Mouse (Mus musculus) left cerebral cortex, adult 11 months (tissue): ENCODE results near the gene Bri3.

Experiments used
- DNase-seq: peaks from one replicate; pipeline ENCODE4 v3.0.0; 2022; ENCODE audit warnings: low spot score

The Bri3 gene

GRCm38 (mm10) chr5:144431481-144431880 lies 187.2 kb downstream of the Bri3 start:
- DNase-seq, result no peak

GRCm38 (mm10) chr5:144439286-144440040 lies 195.2 kb downstream of the Bri3 start:
- DNase-seq, result no peak

- DNase-seq, result no peak
Observed at GRCm38 (mm10) chr5:144441831-144442271, 197.6 kb downstream of the Bri3 start.

- DNase-seq, result no peak
Observed at GRCm38 (mm10) chr5:144446475-144447225, 202.4 kb downstream of the Bri3 start.

GRCm38 (mm10) chr5:144447226-144447616 lies 203.0 kb downstream of the Bri3 start:
- no peak for DNase-seq

GRCm38 (mm10) chr5:144447975-144448374 lies 203.7 kb downstream of the Bri3 start:
- DNase-seq, result no peak

DNA sequence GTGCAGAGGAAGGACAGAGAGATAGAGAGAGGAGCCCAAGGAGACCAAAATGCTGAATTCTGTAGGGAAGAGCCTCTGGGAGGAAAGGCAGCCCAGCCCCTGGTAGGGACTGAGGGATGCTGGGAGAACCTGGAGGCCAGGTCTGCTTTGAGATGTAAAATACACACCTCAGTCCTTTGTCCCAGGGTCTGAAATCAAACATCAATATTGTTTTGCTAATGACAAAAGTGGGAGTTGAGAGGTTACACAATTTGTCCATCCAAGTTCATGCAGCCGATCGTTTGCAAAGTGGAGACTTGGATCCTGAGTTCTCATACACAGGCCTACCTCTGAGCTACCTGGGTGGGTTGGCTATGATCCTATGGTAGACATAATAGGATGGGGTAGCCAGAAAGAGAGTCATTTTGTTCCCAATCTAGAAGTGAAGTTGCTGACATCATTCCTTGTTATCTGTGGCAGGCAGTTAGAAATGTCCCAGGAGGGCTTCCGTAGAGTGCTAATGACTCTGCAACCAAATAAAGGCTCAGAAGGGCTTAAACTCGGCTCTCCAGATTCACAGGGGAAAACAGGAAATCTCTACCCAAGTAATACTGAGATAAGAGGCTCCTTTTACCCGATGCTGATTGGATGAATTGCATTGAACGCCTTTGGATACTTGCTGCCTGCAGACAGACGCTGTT lies 208.7 kb downstream of the Bri3 start:
- no peak for DNase-seq

- DNase-seq, result no peak
Observed at GRCm38 (mm10) chr5:144457623-144458287, 213.5 kb downstream of the Bri3 start.

DNA sequence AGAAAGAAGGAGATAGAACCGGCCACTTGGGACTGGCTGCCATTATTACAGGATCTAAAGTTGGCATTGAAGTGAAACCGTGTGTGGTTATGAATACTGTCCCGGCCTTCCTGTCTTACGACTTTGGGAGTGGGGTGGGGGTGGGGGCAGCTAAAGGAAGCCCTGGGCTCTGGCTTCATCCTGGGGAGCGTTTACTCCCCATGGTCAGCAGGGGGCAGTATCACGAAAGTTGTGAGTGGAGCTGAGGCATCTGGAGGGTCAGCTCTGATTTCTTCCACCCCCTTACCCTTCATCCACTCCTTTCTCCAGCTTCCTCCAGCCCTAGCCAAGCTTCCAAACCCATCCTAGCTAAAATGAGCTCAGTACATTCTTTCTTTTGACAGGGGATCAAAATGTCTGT lies 222.8 kb downstream of the Bri3 start:
- DNase-seq, result no peak

DNA sequence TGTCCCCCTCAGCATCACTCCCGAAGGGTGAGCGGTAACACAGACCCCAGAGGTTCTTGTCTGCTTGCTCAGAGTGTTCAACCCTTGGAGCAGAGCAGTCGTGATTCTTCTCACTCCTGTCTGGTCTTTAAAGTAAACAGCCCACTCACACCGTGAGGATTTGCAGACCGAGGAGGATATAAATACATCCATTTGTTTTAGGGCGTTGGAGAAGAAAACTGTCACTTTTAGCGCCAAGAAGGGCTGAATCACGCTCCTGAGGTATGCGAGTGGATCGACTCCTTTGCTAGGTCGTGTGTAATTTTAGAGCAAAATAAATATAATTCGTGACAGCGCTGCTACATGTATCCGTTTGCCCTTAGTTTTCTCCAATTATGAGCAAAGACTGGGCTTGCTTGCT lies 228.8 kb downstream of the Bri3 start:
- DNase-seq, result no peak

DNA sequence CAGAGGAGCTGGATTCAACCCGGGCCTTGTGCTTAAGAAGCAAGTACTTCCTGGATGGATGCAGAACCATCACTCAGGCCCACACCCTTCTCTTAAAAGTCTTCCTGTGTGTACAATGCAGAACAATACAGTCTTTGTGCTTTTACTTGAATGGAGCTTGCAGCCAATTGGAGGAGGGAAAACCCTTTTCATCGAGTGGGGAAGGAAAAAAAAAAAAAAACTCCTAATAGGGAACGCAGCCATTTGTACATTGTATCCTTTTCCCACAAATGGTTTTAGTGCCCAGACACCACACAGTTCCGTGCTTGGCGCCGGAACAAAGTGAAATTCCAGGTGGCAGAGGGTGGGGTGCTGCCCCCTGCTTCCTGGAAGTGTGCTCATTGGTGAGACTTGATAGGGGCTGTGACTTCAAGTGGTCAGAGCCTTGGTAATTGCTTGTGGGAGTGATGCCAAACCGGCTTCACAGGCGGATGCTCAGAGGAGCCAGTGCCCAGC lies 235.5 kb downstream of the Bri3 start:
- DNase-seq, result no peak

DNA sequence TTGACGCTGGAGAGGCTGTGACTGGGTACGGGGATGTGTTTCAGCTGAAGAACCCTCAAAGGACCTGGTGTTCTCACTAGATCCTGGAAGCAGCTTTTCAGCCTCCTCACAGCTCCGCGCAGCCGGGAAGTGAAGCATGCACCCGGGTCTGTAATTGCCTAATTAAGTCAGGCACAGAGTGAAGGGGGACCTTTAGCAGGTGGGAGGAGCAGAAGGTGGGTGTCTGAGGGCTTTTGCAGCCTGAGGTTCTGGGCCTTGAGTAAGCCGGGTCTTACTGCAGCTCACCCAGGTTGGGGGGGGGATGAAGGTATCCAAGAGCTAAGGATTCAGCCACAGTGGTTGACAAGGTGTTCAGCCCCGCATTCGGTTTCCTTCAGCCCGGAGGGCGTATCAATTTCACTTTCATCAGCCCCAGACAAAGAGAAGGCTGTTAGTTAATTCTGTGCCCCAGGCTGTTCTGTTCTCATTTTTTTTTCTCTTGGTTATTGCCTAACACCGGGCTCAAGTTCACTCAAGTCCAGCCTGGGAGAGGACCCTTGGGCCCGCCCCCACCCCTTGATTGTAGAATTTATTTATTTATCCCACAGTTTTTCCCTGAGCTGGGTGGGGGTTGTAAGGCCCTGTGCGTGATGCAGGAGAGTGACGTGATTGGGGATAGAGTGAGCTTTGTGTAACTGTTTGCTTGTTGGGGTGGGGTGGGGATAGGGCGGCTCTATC lies 239.6 kb downstream of the Bri3 start:
- no peak for DNase-seq

DNA sequence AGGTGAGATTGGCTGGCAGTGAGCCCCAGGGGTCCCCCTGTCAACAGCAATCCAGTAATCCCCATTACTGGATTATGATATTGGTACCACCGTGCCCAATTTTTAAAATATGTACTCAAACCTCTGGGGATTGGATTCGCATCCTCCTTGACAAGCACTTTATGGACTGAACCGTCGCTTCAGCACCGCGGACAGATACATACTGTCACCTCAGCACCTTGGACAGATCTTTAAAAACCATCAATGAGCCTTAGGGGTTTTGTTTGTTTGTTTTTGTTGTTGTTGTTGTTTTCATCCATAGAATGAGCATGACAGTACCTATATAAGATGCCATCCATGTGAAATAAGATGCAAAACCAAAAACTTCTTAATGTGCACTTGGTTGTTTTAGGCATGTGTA lies 247.1 kb downstream of the Bri3 start:
- no peak for DNase-seq
